Mouse (Mus musculus) forebrain, embryonic 10.5 days (tissue): ENCODE measurements around the gene Arap1. TPM values are rescaled to one million over a fixed set of nuclear protein-coding genes. Genes with fewer than 3 reads are reported as not detected.

ENCODE experiments used
- DNase-seq: peaks from one replicate; pipeline ENCODE4 v3.0.0-alpha.2; 2017; ENCODE audit warnings: low spot score; ENCODE audit errors: extremely low spot score
- H3K27ac ChIP-seq: fragments of 300-500 bp; sonication (generic); 2 replicates; pipeline ENCODE4 v1.5.1; 2016; ENCODE audit warnings: mild to moderate bottlenecking
- H3K27me3 ChIP-seq: fragments of 300-500 bp; sonication (generic); 2 replicates; pipeline ENCODE4 v1.6.1; 2016; ENCODE audit warnings: mild to moderate bottlenecking; ENCODE audit not compliant: poor library complexity, severe bottlenecking
- H3K36me3 ChIP-seq: fragments of 300-500 bp; sonication (generic); replicated peaks from 2 replicates; pipeline ENCODE4 v1.6.1; 2016; ENCODE audit warnings: mild to moderate bottlenecking, moderate library complexity
- H3K4me1 ChIP-seq: fragments of 300-500 bp; sonication (generic); 2 replicates; pipeline ENCODE4 v1.6.1; 2016
- H3K4me3 ChIP-seq: fragments of 300-500 bp; sonication (generic); 2 replicates; pipeline ENCODE4 v1.5.1; 2016; ENCODE audit warnings: mild to moderate bottlenecking, moderate library complexity
- H3K9me3 ChIP-seq: fragments of 300-500 bp; sonication (generic); 2 replicates; pipeline ENCODE4 v1.6.1; 2016; ENCODE audit warnings: mild to moderate bottlenecking, moderate library complexity
- WGBS: fragments of 180-500 bp; shearing (Covaris S2); methylation state at CpG from one replicate; pipeline ENCODE4 v1.1.7; 2016; 5-methylcytosine and 5-hydroxymethylcytosine counted together
- polyA plus RNA-seq: library from polyadenylated mRNA; unstranded; fragments of >200 nt; fragmentation: Nextera tagmentation; extraction: Ambion mirVana; gene quantifications from 2 replicates; pipeline ENCODE4 v1.2.1, GENCODE M21; 2016

Gene Arap1
- polyA plus RNA-seq, 1 experiment from 2014 or later, result 12.9 TPM

DNA sequence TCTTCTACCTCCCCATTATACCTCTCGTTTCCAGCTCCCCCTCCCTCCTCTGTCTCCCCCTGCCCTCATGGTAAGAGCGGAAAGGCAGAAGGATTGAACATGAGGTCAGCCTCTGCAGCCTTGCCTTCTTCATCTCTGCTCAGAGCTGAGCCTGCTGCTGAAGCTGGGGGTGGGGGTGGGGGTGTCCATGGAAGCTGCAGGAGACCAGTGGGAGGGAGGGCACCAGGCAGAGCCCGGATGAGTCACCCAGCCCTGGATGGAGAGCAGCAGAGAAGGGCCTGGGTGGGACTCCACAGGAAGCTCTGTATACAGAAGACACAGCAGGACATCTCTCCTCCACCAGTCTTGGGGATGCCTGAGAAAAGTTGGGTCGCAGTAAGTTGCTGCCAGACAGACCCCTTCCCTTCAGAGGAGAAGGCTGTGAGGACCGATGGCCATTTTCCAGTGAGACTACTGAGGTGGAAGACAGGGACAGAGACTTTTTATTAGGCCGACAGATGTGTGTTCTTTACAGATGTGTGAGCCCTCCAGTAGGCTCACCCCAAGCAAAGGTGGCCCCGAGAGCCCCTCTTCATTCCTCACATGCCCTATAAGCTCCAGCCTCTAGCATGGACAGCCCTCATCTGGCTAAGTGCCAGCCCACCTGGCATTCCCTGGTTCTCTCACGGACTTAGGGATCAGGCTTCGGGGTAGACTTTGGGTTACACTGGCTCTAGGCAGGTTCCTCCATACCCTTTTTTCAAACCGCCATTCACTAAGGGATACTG is 17.6 kb upstream of the Arap1 start:
- no peak for DNase-seq
- Histone ChIP-seq H3K27me3 (no peaks in the 10 kb centered on the region), H3K4me3 (no peak overlapping the region), H3K9me3 (no peaks in the 10 kb centered on the region), H3K27ac (no peak overlapping the region), H3K4me1 (peaks cover 14% of the 10 kb centered on the region), H3K36me3 (no peaks in the 10 kb centered on the region)
- WGBS, result 77% methylated on average over 10 of the region's 10 CpGs

GRCm38 (mm10) chr7:101330841-101331173 is 17.1 kb upstream of the Arap1 start:
- DNase-seq, result no peak
- H3K27me3 ChIP-seq, result no peaks in the 10 kb centered on the region
- peaks cover 14% of the 10 kb centered on the region for H3K4me1 ChIP-seq
- H3K27ac ChIP-seq, result no peak overlapping the region
- WGBS, result 83% methylated on average over 4 of the region's 4 CpGs
- H3K36me3 ChIP-seq, result no peaks in the 10 kb centered on the region
- no peak overlapping the region for H3K4me3 ChIP-seq
- H3K9me3 ChIP-seq, result no peaks in the 10 kb centered on the region

GRCm38 (mm10) chr7:101332045-101332831 is 15.6 kb upstream of the Arap1 start:
- H3K4me1 ChIP-seq, result peaks cover 14% of the 10 kb centered on the region
- no peak overlapping the region for H3K27ac ChIP-seq
- H3K36me3 ChIP-seq, result no peaks in the 10 kb centered on the region
- H3K9me3 ChIP-seq, result no peaks in the 10 kb centered on the region
- H3K27me3 ChIP-seq, result no peaks in the 10 kb centered on the region
- DNase-seq, result no peak
- 90% methylated on average over 5 of the region's 5 CpGs for WGBS
- no peak overlapping the region for H3K4me3 ChIP-seq

GRCm38 (mm10) chr7:101335228-101335627 is 12.6 kb upstream of the Arap1 start:
- Histone ChIP-seq H3K9me3 (no peaks in the 10 kb centered on the region), H3K36me3 (no peaks in the 10 kb centered on the region), H3K27ac (no peak overlapping the region), H3K4me1 (peaks cover 2% of the 10 kb centered on the region; the same call in 1 of the 2 replicates), H3K4me3 (no peak overlapping the region), H3K27me3 (no peaks in the 10 kb centered on the region)
- WGBS, result 94% methylated on average over 2 of the region's 2 CpGs
- DNase-seq, result no peak

DNA sequence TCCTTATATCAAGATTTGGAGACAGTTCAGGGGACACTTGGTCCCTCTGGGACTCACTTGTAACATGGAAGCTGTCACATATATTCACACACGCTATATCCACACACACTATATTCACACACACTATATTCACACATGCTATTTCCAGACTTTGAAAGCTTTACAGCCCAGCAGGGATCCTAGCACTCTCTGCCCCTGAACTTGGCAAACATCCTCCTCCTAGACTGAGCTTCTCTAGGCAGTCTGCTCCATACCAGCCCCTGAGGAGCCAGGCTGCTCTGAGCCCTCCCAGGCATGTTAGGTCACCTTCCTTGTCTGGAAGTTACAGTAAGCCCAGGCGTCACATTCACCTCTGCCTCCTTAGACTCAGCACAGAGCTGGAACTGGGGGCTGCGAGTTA is 11.2 kb upstream of the Arap1 start:
- 84% methylated on average over 3 of the region's 3 CpGs for WGBS

GRCm38 (mm10) chr7:101337401-101337800 is 10.5 kb upstream of the Arap1 start:
- no peak for DNase-seq
- Histone ChIP-seq H3K27me3 (no peaks in the 10 kb centered on the region), H3K9me3 (no peaks in the 10 kb centered on the region), H3K4me3 (no peak overlapping the region), H3K36me3 (no peaks in the 10 kb centered on the region), H3K27ac (no peak overlapping the region), H3K4me1 (peaks cover 3% of the 10 kb centered on the region; the same call in 1 of the 2 replicates)
- 88% methylated on average over 3 of the region's 3 CpGs for WGBS

More for the DNA sequence above, 11.2 kb upstream of the Arap1 start:
- Histone ChIP-seq H3K27ac (no peak overlapping the region), H3K36me3 (no peaks in the 10 kb centered on the region), H3K9me3 (no peaks in the 10 kb centered on the region), H3K4me3 (no peak overlapping the region), H3K4me1 (peaks cover 3% of the 10 kb centered on the region; the same call in 1 of the 2 replicates), H3K27me3 (no peaks in the 10 kb centered on the region)
- DNase-seq, result no peak

GRCm38 (mm10) chr7:101341405-101341804 is 6.5 kb upstream of the Arap1 start:
- 75% methylated on average over 6 of the region's 6 CpGs for WGBS
- Histone ChIP-seq H3K4me3 (no peak overlapping the region), H3K27me3 (peaks cover 11% of the 10 kb centered on the region), H3K4me1 (peaks cover 21% of the 10 kb centered on the region), H3K9me3 (no peaks in the 10 kb centered on the region), H3K27ac (no peak overlapping the region), H3K36me3 (no peaks in the 10 kb centered on the region)
- DNase-seq, result no peak

GRCm38 (mm10) chr7:101343135-101343534 is 4.7 kb upstream of the Arap1 start:
- no peaks in the 10 kb centered on the region for H3K36me3 ChIP-seq
- peaks cover 38% of the 10 kb centered on the region for H3K4me1 ChIP-seq
- H3K4me3 ChIP-seq, result no peak overlapping the region
- H3K27me3 ChIP-seq, result peaks cover 26% of the 10 kb centered on the region
- no peak overlapping the region for H3K27ac ChIP-seq
- H3K9me3 ChIP-seq, result no peaks in the 10 kb centered on the region
- DNase-seq, result no peak
- WGBS, result 79% methylated on average over 7 of the region's 7 CpGs

DNA sequence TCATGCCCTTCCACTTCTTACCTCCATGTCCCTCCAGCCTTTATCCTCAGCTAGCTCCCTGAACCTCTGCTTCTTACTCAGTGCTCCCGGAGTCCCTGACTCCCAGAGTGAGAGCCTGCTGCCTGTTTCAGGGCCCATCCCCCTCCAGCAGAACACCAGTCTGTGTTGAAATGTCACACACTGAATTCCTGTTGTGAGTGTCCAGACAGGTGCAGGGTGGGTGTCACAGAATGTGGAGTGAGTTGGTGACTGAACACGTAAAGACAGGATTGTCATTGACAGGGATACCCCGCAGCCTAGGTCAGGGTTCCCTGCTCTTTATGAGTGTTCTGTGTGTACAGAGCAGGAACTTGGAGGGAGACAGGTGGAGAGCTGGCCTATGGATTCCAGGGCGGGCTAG is 3.0 kb upstream of the Arap1 start:
- H3K27ac ChIP-seq, result 0 out of 2 replicates have a peak overlapping the region, but pooled peaks have one; percentile 12
- DNase-seq, result no peak
- H3K27me3 ChIP-seq, result peaks cover 44% of the 10 kb centered on the region
- H3K36me3 ChIP-seq, result no peaks in the 10 kb centered on the region
- peaks cover 56% of the 10 kb centered on the region for H3K4me1 ChIP-seq
- no peak overlapping the region for H3K4me3 ChIP-seq
- 75% methylated on average over 4 of the region's 4 CpGs for WGBS
- H3K9me3 ChIP-seq, result no peaks in the 10 kb centered on the region

DNA sequence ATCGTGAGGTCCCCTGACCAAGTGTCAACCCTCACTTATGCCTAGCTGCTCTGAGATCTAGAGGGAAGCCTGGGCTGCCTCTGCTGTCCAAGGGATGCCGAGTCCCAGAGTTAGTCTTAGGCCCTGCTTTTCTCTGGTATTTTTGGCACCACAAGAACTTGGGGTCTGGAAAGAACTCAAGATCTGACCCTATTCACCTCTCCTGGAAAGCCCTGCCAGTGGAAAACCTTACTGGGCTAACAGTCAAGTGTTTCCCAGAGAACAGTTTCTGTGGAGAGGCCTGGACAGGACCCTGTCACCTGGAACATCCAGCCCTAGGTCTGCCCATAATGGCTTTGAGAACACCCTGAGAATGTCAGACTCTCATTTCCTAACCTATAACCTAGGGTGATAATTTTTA is 876 bp upstream of the Arap1 start:
- peaks cover 59% of the 10 kb centered on the region for H3K4me1 ChIP-seq
- H3K36me3 ChIP-seq, result no peaks in the 10 kb centered on the region
- peaks cover 50% of the 10 kb centered on the region for H3K27me3 ChIP-seq
- no peak overlapping the region for H3K4me3 ChIP-seq
- no peak overlapping the region for H3K27ac ChIP-seq
- 63% methylated on average over 2 of the region's 2 CpGs for WGBS
- no peaks in the 10 kb centered on the region for H3K9me3 ChIP-seq
- DNase-seq, result no peak

GRCm38 (mm10) chr7:101348312-101348711 is 445 bp downstream of the Arap1 start:
- Histone ChIP-seq H3K27ac (peak overlapping the region; percentile 13), H3K4me3 (peak overlapping the region; percentile 56), H3K9me3 (no peaks in the 10 kb centered on the region), H3K36me3 (no peaks in the 10 kb centered on the region), H3K4me1 (peaks cover 59% of the 10 kb centered on the region), H3K27me3 (peaks cover 50% of the 10 kb centered on the region)
- 4% methylated on average over 13 of the region's 13 CpGs for WGBS
- DNase-seq, result peak; percentile 19

DNA sequence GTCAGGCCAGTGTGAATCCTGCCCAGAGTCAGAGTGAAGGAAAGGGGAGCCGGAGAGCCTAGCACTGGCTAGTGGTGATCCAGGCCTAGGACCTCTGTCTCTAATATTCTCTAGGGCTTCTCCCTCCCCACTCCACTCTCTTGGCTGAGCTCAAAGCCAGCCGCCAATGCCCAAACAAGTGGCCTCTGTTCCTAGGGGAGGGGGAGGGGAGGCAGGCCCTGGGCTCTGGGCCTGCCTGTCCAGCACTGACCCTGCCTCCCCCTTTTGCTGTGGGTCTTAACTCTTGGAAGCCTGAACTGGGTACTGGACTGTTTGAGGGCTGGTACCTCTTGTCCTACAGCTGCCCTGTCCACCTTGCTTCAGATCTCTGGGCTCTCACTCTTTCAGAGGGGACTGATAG is 2.0 kb downstream of the Arap1 start:
- peak; percentile 35 for DNase-seq
- Histone ChIP-seq H3K36me3 (no peaks in the 10 kb centered on the region), H3K27ac (no peak overlapping the region), H3K4me3 (no peak overlapping the region), H3K4me1 (peaks cover 56% of the 10 kb centered on the region), H3K9me3 (no peaks in the 10 kb centered on the region), H3K27me3 (peaks cover 50% of the 10 kb centered on the region)
- WGBS, result 28% methylated on average over 2 of the region's 2 CpGs

DNA sequence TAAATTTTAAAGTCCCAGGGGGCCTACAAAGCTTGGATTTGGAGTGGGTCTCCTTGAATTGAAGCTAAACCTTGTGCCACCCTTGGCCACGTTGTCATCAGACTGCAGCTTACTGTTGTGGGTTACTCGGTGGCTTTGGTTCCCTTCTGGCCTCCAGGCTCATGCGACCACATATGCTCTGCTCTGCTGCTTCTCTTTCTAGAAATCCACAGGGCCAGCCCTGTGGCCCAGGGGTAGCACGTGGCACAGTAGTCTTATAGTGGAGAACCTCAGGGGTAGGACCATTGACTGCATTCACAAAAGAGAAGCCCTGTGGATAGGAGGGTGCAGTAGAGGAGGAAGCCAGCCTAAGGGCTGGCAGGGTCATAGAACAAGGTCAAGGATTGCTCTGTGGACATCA is 4.5 kb downstream of the Arap1 start:
- 88% methylated on average over 4 of the region's 4 CpGs for WGBS
- peaks cover 29% of the 10 kb centered on the region for H3K27me3 ChIP-seq
- no peak for DNase-seq
- no peaks in the 10 kb centered on the region for H3K9me3 ChIP-seq
- peaks cover 44% of the 10 kb centered on the region for H3K4me1 ChIP-seq
- H3K36me3 ChIP-seq, result no peaks in the 10 kb centered on the region
- H3K27ac ChIP-seq, result no peak overlapping the region
- no peak overlapping the region for H3K4me3 ChIP-seq
